Mouse (Mus musculus) kidney, adult 2 months (tissue): ENCODE measurements at regions not wholly inside any gene's neighbourhood (a gene's known extent, or its start where the extent isn't known, plus 50 kb on each side); places are given as distances from the start of the nearest gene placed in this dataset.
"Not testable (repeated sequence)": the region's sequence is repeated elsewhere in the genome, so short reads cannot be mapped to it uniquely, and the experiment has no call there.

Experiments
- CTCF ChIP-seq: fragments of 200-500 bp; conservative IDR thresholded peaks from 2 replicates; pipeline ENCODE4 v1.5.1; 2011; ENCODE audit warnings: low read depth, mild to moderate bottlenecking, control low read depth, low read length, moderate library complexity, mixed read lengths; ENCODE audit not compliant: insufficient read depth, insufficient read length
- POLR2A ChIP-seq: fragments of 200-500 bp; IDR thresholded peaks from one replicate; pipeline ENCODE4 v1.6.1; 2011; ENCODE audit warnings: low read depth, low read length, control low read depth

DNA sequence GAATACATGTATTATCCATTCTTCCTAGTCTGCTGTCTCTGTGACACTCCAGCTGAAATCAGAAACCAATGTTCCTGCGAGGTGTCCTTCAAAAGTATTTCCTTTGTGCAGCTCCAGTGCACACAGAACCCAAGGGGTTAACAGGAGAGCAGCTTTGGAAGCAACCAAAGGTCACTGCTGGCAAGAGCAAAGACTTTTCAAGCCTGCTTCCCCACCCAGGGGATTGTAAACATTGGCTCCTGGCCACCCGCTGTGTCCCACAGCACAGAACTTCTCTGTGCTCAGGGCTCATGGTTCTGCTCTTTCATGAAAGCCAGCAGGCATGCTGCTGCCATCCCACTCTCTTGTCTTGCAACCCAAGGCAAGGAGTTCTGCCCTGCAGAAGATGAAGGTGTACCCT lies 431.3 kb upstream of the Gdi2 start:
- not testable (repeated sequence) for TF ChIP-seq CTCF, POLR2A
